Mouse (Mus musculus) liver, embryonic 11.5 days (tissue): ENCODE data around the gene Kif1b. TPM values are rescaled to one million over a fixed set of nuclear protein-coding genes. Genes with fewer than 3 reads are reported as not detected.

ENCODE experiments used
- ATAC-seq: fragments of 200-750 bp; cut with Nextera tagmentation; replicated peaks from 2 replicates; pipeline ENCODE4 v1.8.0; 2017; ENCODE audit warnings: moderate number of reproducible peaks, mild to moderate bottlenecking, moderate TSS enrichment, moderate library complexity; ENCODE audit not compliant: low FRiP score
- DNase-seq: peaks from one replicate; pipeline ENCODE4 v3.0.0-alpha.2; 2017; ENCODE audit warnings: low spot score
- H3K27ac ChIP-seq: fragments of 300-500 bp; sonication (generic); 2 replicates; pipeline ENCODE4 v1.5.1; 2014; ENCODE audit warnings: mild to moderate bottlenecking, low read depth, low read length, control low read depth
- H3K27me3 ChIP-seq: fragments of 300-500 bp; sonication (generic); replicated peaks from 2 replicates; pipeline ENCODE4 v1.6.1; 2014; ENCODE audit warnings: low read length, mixed read lengths; ENCODE audit not compliant: control insufficient read depth, insufficient read depth
- H3K36me3 ChIP-seq: fragments of 300-500 bp; sonication (generic); 2 replicates; pipeline ENCODE4 v1.6.1; 2014; ENCODE audit warnings: mild to moderate bottlenecking, low read length, moderate library complexity, mixed read lengths; ENCODE audit not compliant: control insufficient read depth, insufficient read depth
- H3K4me1 ChIP-seq: fragments of 300-500 bp; sonication (generic); replicated peaks from 2 replicates; pipeline ENCODE4 v1.6.1; 2014; ENCODE audit warnings: low read length, mixed read lengths; ENCODE audit not compliant: control insufficient read depth, insufficient read depth
- H3K4me2 ChIP-seq: fragments of 300-500 bp; sonication (generic); 2 replicates; pipeline ENCODE4 v1.6.1; 2014; ENCODE audit warnings: mild to moderate bottlenecking, control low read depth, moderate library complexity
- H3K4me3 ChIP-seq: fragments of 300-500 bp; sonication (generic); 2 replicates; pipeline ENCODE4 v1.5.1; 2014; ENCODE audit warnings: low read depth, low read length, control low read depth
- H3K9ac ChIP-seq: fragments of 300-500 bp; sonication (generic); 2 replicates; pipeline ENCODE4 v1.6.1; 2014; ENCODE audit warnings: low read depth, low read length, control low read depth
- H3K9me3 ChIP-seq: fragments of 300-500 bp; sonication (generic); 2 replicates; pipeline ENCODE4 v1.6.1; 2016; ENCODE audit warnings: low read length, inconsistent platforms, mixed read lengths; ENCODE audit not compliant: control insufficient read depth
- WGBS: fragments of 180-500 bp; shearing (Covaris S2); extraction: QIAGEN DNeasy Blood & Tissue Kit; methylation state at CpG from one replicate; pipeline ENCODE4 v1.1.7; 2014; 5-methylcytosine and 5-hydroxymethylcytosine counted together
- polyA plus RNA-seq: library from polyadenylated mRNA; unstranded; fragments of >200 nt; fragmentation: Nextera tagmentation; extraction: Ambion mirVana; gene quantifications from 2 replicates; pipeline ENCODE4 v1.2.1, GENCODE M21; 2014

The Kif1b gene
- polyA plus RNA-seq, 1 experiment from 2014 or later = 14.8 TPM

- H3K27ac ChIP-seq = peak within 1 kb of the TSS; percentile 81
- DNase-seq (peak; percentile 97), ATAC-seq (peak; percentile 87)
- no peaks in the 10 kb centered on the region for H3K27me3 ChIP-seq
- H3K36me3 ChIP-seq = no peaks in the 10 kb centered on the region
- H3K4me2 ChIP-seq = peak within 1 kb of the TSS; percentile 73
- peak within 1 kb of the TSS; percentile 75 for H3K9ac ChIP-seq
- no peaks in the 10 kb centered on the region for H3K9me3 ChIP-seq
- H3K4me1 ChIP-seq = peaks cover 11% of the 10 kb centered on the region
- peak within 1 kb of the TSS; percentile 55 for H3K4me3 ChIP-seq
- WGBS = under 1% methylated on average over 68 of the region's 68 CpGs
Measured at GRCm38 (mm10) chr4:149136982-149137770, 170.3 kb downstream of the Kif1b start, which contains the start of gene Cenps. TSS of gene Cenps (minus strand) at chr4:149137629.

GRCm38 (mm10) chr4:149136116-149136850 is 171.2 kb downstream of the Kif1b start:
- ATAC-seq (no peak), DNase-seq (no peak)
- no peak overlapping the region for H3K27ac ChIP-seq

GRCm38 (mm10) chr4:149133395-149133794 is 174.1 kb downstream of the Kif1b start:
- Histone ChIP-seq H3K36me3 (no peaks in the 10 kb centered on the region; the same call in 1 of the 2 replicates), H3K4me3 (no peak overlapping the region), H3K9ac (no peak overlapping the region), H3K4me2 (no peak overlapping the region), H3K9me3 (no peaks in the 10 kb centered on the region), H3K4me1 (peaks cover 11% of the 10 kb centered on the region), H3K27ac (no peak overlapping the region), H3K27me3 (no peaks in the 10 kb centered on the region)
- 86% methylated on average over 5 of the region's 5 CpGs for WGBS
- ATAC-seq = no peak
- DNase-seq = no peak

More at GRCm38 (mm10) chr4:149136116-149136850, 171.2 kb downstream of the Kif1b start:
- Histone ChIP-seq H3K9me3 (no peaks in the 10 kb centered on the region), H3K9ac (peak overlapping the region; percentile 75), H3K4me1 (peaks cover 11% of the 10 kb centered on the region), H3K36me3 (no peaks in the 10 kb centered on the region; the same call in 1 of the 2 replicates), H3K4me3 (peak overlapping the region; percentile 55), H3K4me2 (peak overlapping the region; percentile 73), H3K27me3 (no peaks in the 10 kb centered on the region)
- WGBS = 69% methylated on average over 18 of the region's 18 CpGs

GRCm38 (mm10) chr4:149131789-149132565 is 175.5 kb downstream of the Kif1b start:
- no peak for ATAC-seq
- H3K36me3 ChIP-seq = no peaks in the 10 kb centered on the region; the same call in 1 of the 2 replicates
- no peaks in the 10 kb centered on the region for H3K27me3 ChIP-seq

GRCm38 (mm10) chr4:149131021-149131752 is 176.3 kb downstream of the Kif1b start:
- ATAC-seq = no peak
- no peaks in the 10 kb centered on the region for H3K27me3 ChIP-seq
- WGBS = 89% methylated on average over 23 of the region's 23 CpGs

More at GRCm38 (mm10) chr4:149131789-149132565, 175.5 kb downstream of the Kif1b start:
- Histone ChIP-seq H3K9ac (no peak overlapping the region), H3K9me3 (no peaks in the 10 kb centered on the region), H3K4me2 (no peak overlapping the region), H3K27ac (peak overlapping the region; percentile 58; the same call in 1 of the 2 replicates), H3K4me3 (no peak overlapping the region), H3K4me1 (peaks cover 11% of the 10 kb centered on the region)
- 78% methylated on average over 21 of the region's 21 CpGs for WGBS
- no peak for DNase-seq

GRCm38 (mm10) chr4:149128467-149128866 is 179.0 kb downstream of the Kif1b start:
- no peak for DNase-seq
- WGBS = 80% methylated on average over 18 of the region's 18 CpGs
- Histone ChIP-seq H3K4me1 (peaks cover 6% of the 10 kb centered on the region), H3K36me3 (no peaks in the 10 kb centered on the region; the same call in 1 of the 2 replicates), H3K27ac (no peak overlapping the region), H3K9ac (no peak overlapping the region), H3K4me2 (no peak overlapping the region), H3K27me3 (no peaks in the 10 kb centered on the region), H3K9me3 (no peaks in the 10 kb centered on the region), H3K4me3 (no peak overlapping the region)
- ATAC-seq = no peak

More at GRCm38 (mm10) chr4:149131021-149131752, 176.3 kb downstream of the Kif1b start:
- DNase-seq = no peak
- no peak overlapping the region for H3K4me3 ChIP-seq
- H3K9ac ChIP-seq = no peak overlapping the region
- no peak overlapping the region for H3K4me2 ChIP-seq
- no peaks in the 10 kb centered on the region for H3K9me3 ChIP-seq
- H3K27ac ChIP-seq = no peak overlapping the region
- no peaks in the 10 kb centered on the region; the same call in 1 of the 2 replicates for H3K36me3 ChIP-seq
- H3K4me1 ChIP-seq = peaks cover 6% of the 10 kb centered on the region

- DNase-seq (no peak), ATAC-seq (no peak)
- no peaks in the 10 kb centered on the region; the same call in 1 of the 2 replicates for H3K36me3 ChIP-seq
- H3K27ac ChIP-seq = no peak within 1 kb of the TSS
- H3K9ac ChIP-seq = no peak within 1 kb of the TSS
- H3K9me3 ChIP-seq = no peaks in the 10 kb centered on the region
- no peak within 1 kb of the TSS for H3K4me3 ChIP-seq
- no peaks in the 10 kb centered on the region; the same call in 1 of the 2 replicates for H3K4me1 ChIP-seq
- WGBS = 84% methylated on average over 11 of the region's 11 CpGs
- no peaks in the 10 kb centered on the region for H3K27me3 ChIP-seq
- H3K4me2 ChIP-seq = no peak within 1 kb of the TSS
Measured at GRCm38 (mm10) chr4:149126663-149127062, 180.8 kb downstream of the Kif1b start, which contains the start of gene Cort. TSS of gene Cort (minus strand) at chr4:149126763.
